Mouse (Mus musculus) G1E (cell line): ENCODE data around the gene Adcyap1r1.

Experiments used
- CTCF ChIP-seq: IDR thresholded peaks from 2 replicates; pipeline ENCODE4 v1.5.1; 2012; ENCODE audit warnings: low read depth, low read length, inconsistent platforms, mixed read lengths
- GATA1 ChIP-seq: IDR thresholded peaks from 2 replicates; pipeline ENCODE4 v1.6.1; 2012; ENCODE audit warnings: borderline replicate concordance, low read length, inconsistent platforms, mixed read lengths
- POLR2AphosphoS5 ChIP-seq: IDR thresholded peaks from 2 replicates; pipeline ENCODE4 v1.6.1; 2012; ENCODE audit warnings: low read depth, low read length, inconsistent platforms; ENCODE audit not compliant: insufficient replicate concordance
- TAL1 ChIP-seq: conservative IDR thresholded peaks from 2 replicates; pipeline ENCODE4 v1.6.1; 2012; ENCODE audit warnings: low read depth, low read length, inconsistent platforms, mixed read lengths

DNA sequence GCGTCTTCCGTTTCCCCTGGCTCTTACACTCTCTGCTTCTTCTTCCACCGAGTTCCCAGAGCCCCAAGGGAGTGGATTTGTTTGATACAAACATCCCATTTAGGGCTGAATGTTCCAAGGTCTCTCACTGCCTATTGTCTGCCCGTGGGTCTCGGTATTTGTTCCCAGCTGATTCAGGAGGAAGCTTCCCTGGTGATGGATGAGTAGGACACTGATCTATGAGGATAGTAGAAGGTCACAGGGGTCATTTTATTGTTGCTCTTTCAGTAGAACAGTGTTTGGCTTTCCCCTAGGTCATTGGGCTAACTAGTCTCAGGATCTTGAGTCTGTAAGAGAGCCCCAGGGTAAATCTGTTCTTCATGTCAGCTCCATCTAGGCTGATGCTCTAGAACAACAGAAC, 61.7 kb downstream of the Adcyap1r1 start:
- TF ChIP-seq GATA1 (no peak), CTCF (no peak), TAL1 (no peak), POLR2AphosphoS5 (no peak)
